Mouse (Mus musculus) hindbrain, embryonic 12.5 days (tissue): Measurements from ENCODE around the gene Slc35e3. TPM values are rescaled to one million over a fixed set of nuclear protein-coding genes. Genes with fewer than 3 reads are reported as not detected.
"Not testable (repeated sequence)": the region's sequence is repeated elsewhere in the genome, so short reads cannot be mapped to it uniquely, and the experiment has no call there.

Experiments
- ATAC-seq: fragments of 200-750 bp; cut with Nextera tagmentation; 2 replicates; pipeline ENCODE4 v1.8.0; 2017; ENCODE audit warnings: moderate TSS enrichment; ENCODE audit not compliant: low FRiP score
- H3K27ac ChIP-seq: fragments of 300-500 bp; sonication (generic); 2 replicates; pipeline ENCODE4 v1.5.1; 2016; ENCODE audit warnings: mild to moderate bottlenecking
- H3K27me3 ChIP-seq: fragments of 300-500 bp; sonication (generic); 2 replicates; pipeline ENCODE4 v1.6.1; 2016; ENCODE audit warnings: mild to moderate bottlenecking
- H3K36me3 ChIP-seq: fragments of 300-500 bp; sonication (generic); 2 replicates; pipeline ENCODE4 v1.6.1; 2016; ENCODE audit warnings: mild to moderate bottlenecking
- H3K4me1 ChIP-seq: fragments of 300-500 bp; sonication (generic); 2 replicates; pipeline ENCODE4 v1.6.1; 2016
- H3K4me2 ChIP-seq: fragments of 300-500 bp; sonication (generic); replicated peaks from 2 replicates; pipeline ENCODE4 v1.6.1; 2016; ENCODE audit warnings: mild to moderate bottlenecking
- H3K4me3 ChIP-seq: fragments of 300-500 bp; sonication (generic); 2 replicates; pipeline ENCODE4 v1.5.1; 2016; ENCODE audit warnings: mild to moderate bottlenecking
- H3K9ac ChIP-seq: fragments of 300-500 bp; sonication (generic); 2 replicates; pipeline ENCODE4 v1.6.1; 2016; ENCODE audit warnings: mild to moderate bottlenecking, moderate library complexity
- H3K9me3 ChIP-seq: fragments of 300-500 bp; sonication (generic); replicated peaks from 2 replicates; pipeline ENCODE4 v1.6.1; 2016; ENCODE audit warnings: mild to moderate bottlenecking
- WGBS: fragments of 180-500 bp; shearing (Covaris S2); methylation state at CpG from one replicate; pipeline ENCODE4 v1.1.7; 2016; 5-methylcytosine and 5-hydroxymethylcytosine counted together
- polyA plus RNA-seq: library from polyadenylated mRNA; unstranded; fragments of >200 nt; fragmentation: Nextera tagmentation; extraction: Ambion mirVana; gene quantifications from 2 replicates; pipeline ENCODE4 v1.2.1, GENCODE M21; 2016

The Slc35e3 gene
- polyA plus RNA-seq, 1 experiment from 2014 or later, result 40.2 TPM

- Histone ChIP-seq H3K36me3 (peaks cover 37% of the 10 kb centered on the region), H3K27ac (no peak overlapping the region), H3K4me1 (peaks cover 5% of the 10 kb centered on the region), H3K4me2 (no peak overlapping the region), H3K4me3 (no peak overlapping the region), H3K9me3 (no peaks in the 10 kb centered on the region), H3K9ac (no peak overlapping the region), H3K27me3 (no peaks in the 10 kb centered on the region)
- no peak for ATAC-seq
- WGBS, result 94% methylated on average over 14 of the region's 14 CpGs
Observed at GRCm38 (mm10) chr10:117749787-117750343, 3.7 kb upstream of the Slc35e3 start.

- peaks cover 32% of the 10 kb centered on the region for H3K36me3 ChIP-seq
- H3K4me3 ChIP-seq, result no peak overlapping the region
- ATAC-seq, result no peak
Observed at GRCm38 (mm10) chr10:117749050-117749686, 3.0 kb upstream of the Slc35e3 start.

DNA sequence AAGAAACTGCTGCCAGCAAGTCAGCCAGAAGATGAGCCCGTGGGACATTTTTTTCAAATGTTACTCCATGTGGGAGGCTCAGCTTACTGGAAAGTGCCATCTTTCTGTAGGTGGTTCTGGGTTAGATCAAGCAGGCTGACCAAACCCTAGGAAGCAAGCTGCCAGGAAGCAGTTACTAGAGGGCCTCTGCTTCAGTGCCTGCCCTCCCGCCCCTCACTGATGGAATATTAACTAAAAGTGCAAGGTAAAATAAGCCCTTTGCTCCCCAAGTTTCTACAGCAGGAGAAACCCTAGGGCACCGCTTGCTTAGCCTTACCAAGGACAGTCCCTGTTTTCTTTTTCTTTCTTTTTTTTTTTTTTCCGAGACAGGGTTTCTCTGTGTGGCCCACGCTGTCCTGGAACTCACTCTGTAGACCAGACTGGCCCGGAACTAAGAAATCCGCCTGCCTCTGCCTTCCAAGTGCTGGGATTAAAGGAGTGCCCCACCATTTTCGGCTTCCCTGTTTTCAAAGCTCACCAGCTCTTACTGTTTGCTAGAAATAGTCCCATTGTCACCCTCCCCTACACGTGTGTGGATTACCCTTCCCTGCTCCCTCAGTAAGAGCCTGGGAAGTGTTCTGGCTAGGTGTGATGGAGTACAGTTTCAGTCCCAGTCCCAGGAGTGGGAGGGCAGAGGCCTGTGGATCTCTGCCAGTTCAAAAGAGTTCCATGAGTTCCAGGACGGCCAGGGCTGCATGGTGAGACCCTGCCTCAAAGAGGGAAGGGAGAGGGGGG, 2.3 kb upstream of the Slc35e3 start:
- H3K4me2 ChIP-seq, result no peak overlapping the region
- no peak overlapping the region for H3K9ac ChIP-seq
- no peak overlapping the region for H3K4me3 ChIP-seq
- WGBS, result 80% methylated on average over 8 of the region's 10 CpGs
- no peaks in the 10 kb centered on the region for H3K9me3 ChIP-seq
- peaks cover 19% of the 10 kb centered on the region for H3K4me1 ChIP-seq
- no peak for ATAC-seq
- H3K36me3 ChIP-seq, result peaks cover 32% of the 10 kb centered on the region
- no peaks in the 10 kb centered on the region for H3K27me3 ChIP-seq
- no peak overlapping the region for H3K27ac ChIP-seq

More at GRCm38 (mm10) chr10:117749050-117749686, 3.0 kb upstream of the Slc35e3 start:
- peaks cover 12% of the 10 kb centered on the region for H3K4me1 ChIP-seq
- no peak overlapping the region for H3K4me2 ChIP-seq
- H3K27me3 ChIP-seq, result no peaks in the 10 kb centered on the region
- no peak overlapping the region for H3K9ac ChIP-seq
- no peaks in the 10 kb centered on the region for H3K9me3 ChIP-seq
- H3K27ac ChIP-seq, result no peak overlapping the region
- WGBS, result 96% methylated on average over 10 of the region's 10 CpGs

DNA sequence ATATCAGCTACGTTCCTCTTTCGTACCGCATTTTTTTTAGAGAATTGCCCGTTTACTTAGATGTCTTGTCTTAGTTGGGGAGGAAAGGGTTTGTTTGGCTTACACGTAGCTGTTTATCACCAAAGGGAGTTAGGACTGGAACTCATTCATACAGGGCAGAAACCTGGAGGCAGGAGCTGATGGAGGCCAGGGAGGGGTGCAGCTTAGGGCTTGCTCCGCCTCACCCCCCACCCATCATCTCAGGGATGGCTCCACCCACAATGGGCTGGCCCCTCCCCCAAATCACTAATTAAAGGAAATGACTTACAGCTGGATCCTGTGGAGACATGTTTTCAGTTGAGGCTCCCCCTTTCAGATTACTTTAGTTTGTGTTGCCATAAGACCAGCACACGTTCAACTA, 1.5 kb upstream of the Slc35e3 start:
- Histone ChIP-seq H3K9ac (no peak overlapping the region), H3K4me3 (no peak overlapping the region), H3K4me1 (peaks cover 19% of the 10 kb centered on the region), H3K36me3 (peaks cover 32% of the 10 kb centered on the region), H3K27ac (no peak overlapping the region), H3K4me2 (no peak overlapping the region), H3K27me3 (no peaks in the 10 kb centered on the region), H3K9me3 (no peaks in the 10 kb centered on the region)
- 93% methylated on average over 7 of the region's 7 CpGs for WGBS
- no peak for ATAC-seq

DNA sequence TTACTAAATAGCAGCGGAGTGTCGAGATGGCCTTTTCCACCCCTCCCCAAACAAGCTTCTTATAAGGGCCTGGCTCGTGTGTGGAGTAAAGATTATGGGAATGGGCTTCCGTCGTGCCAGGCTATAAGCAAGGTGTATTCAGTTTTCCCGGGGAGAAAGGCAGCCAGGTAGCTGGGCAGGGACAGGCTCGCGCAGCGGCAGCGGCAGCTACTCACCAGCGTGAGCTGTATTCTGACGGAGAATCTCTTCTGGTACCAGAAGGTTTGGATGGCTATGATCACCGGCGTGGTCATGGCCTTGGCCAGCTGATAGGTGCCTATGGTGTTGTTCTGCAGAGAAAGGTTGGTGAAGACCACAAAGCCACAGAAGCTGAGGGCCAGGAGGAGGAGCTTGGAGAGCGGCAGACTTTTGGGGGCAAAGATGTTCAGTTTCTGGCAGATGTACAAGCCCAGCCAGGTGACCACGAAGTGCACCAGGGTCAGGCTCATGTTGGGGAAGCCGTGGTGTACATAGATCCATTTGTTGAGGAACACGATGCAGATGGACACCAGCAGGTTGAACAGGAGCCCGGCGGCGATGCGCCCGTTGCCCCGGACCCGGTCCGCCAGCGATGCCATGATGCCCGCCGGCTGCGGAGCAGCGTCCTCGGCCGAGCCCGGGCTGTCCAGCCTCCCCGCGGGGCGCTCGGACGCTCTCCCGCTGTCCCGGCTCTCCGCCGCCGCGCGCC, 432 bp downstream of the Slc35e3 start:
- 1% methylated on average over 14 of the region's 46 CpGs for WGBS
- ATAC-seq, result peak; percentile 70
- H3K9me3 ChIP-seq, H3K27me3 ChIP-seq: not testable (repeated sequence)
- H3K9ac ChIP-seq, result peak overlapping the region; percentile 72
- peak overlapping the region; percentile 47 for H3K4me3 ChIP-seq
- H3K4me2 ChIP-seq, result peak overlapping the region; percentile 62
- H3K4me1 ChIP-seq, result peaks cover 23% of the 10 kb centered on the region
- H3K27ac ChIP-seq, result peak overlapping the region; percentile 57; the same call in 1 of the 2 replicates
- peaks cover 26% of the 10 kb centered on the region for H3K36me3 ChIP-seq

DNA sequence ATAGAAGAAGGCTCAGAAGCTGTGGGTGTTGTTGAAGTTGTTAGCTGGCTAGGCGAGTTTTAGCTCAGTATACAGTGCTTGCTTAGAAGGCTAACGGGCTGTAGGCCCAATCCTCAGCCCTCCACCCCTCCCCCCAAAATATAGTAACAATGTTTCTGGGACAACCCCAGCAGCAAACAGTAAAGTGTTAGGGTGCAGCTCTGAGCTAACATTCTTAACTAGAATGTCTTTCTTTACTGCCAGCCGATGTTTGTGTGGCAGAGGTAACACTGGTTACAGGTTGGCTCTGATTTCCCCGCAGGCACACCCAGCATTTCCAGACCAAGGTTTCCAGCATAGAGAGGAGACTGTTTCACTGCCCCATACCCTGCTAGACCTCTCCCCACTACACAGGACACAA, 2.2 kb downstream of the Slc35e3 start:
- peaks cover 28% of the 10 kb centered on the region for H3K36me3 ChIP-seq
- no peak overlapping the region for H3K9ac ChIP-seq
- H3K4me3 ChIP-seq, result no peak overlapping the region

DNA sequence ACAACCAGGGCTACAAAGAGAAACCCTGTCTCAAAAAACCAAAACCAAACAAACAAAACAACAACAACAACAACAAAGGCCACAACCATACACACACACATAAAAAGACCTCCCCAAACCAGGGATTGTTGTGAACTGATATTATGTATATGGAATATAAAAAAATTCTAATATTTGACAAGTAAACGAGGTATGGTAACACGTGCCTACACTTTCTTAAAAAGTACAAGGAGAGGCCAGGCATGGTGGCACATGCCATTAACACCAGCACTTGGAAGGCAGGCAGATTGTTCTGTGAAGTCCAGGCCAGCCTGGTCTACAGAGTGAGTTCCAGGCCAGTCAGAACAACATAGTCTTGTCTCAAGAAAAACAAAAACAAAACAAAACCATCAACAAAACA, 3.0 kb downstream of the Slc35e3 start:
- no peak overlapping the region for H3K9ac ChIP-seq
- no peak for ATAC-seq
- 95% methylated on average over 2 of the region's 2 CpGs for WGBS

More for the DNA sequence above, 2.2 kb downstream of the Slc35e3 start:
- Histone ChIP-seq H3K27ac (no peak overlapping the region), H3K9me3 (no peaks in the 10 kb centered on the region), H3K27me3 (no peaks in the 10 kb centered on the region), H3K4me1 (peaks cover 23% of the 10 kb centered on the region), H3K4me2 (peak overlapping the region; percentile 62)
- WGBS, result 84% methylated on average over 4 of the region's 4 CpGs
- ATAC-seq, result no peak

GRCm38 (mm10) chr10:117742618-117743017, 3.5 kb downstream of the Slc35e3 start:
- WGBS, result 90% methylated on average over 4 of the region's 4 CpGs
- H3K4me3 ChIP-seq, result no peak overlapping the region
- H3K4me1 ChIP-seq, result peaks cover 23% of the 10 kb centered on the region
- H3K9ac ChIP-seq, result no peak overlapping the region
- H3K27ac ChIP-seq, result no peak overlapping the region
- H3K4me2 ChIP-seq, result no peak overlapping the region
- H3K36me3 ChIP-seq, result peaks cover 37% of the 10 kb centered on the region
- H3K9me3 ChIP-seq, result no peaks in the 10 kb centered on the region
- ATAC-seq, result no peak
- no peaks in the 10 kb centered on the region for H3K27me3 ChIP-seq

More for the DNA sequence above, 3.0 kb downstream of the Slc35e3 start:
- Histone ChIP-seq H3K36me3 (peaks cover 31% of the 10 kb centered on the region), H3K9me3 (no peaks in the 10 kb centered on the region), H3K27ac (no peak overlapping the region), H3K4me1 (peaks cover 23% of the 10 kb centered on the region), H3K4me3 (no peak overlapping the region), H3K4me2 (no peak overlapping the region), H3K27me3 (no peaks in the 10 kb centered on the region)

DNA sequence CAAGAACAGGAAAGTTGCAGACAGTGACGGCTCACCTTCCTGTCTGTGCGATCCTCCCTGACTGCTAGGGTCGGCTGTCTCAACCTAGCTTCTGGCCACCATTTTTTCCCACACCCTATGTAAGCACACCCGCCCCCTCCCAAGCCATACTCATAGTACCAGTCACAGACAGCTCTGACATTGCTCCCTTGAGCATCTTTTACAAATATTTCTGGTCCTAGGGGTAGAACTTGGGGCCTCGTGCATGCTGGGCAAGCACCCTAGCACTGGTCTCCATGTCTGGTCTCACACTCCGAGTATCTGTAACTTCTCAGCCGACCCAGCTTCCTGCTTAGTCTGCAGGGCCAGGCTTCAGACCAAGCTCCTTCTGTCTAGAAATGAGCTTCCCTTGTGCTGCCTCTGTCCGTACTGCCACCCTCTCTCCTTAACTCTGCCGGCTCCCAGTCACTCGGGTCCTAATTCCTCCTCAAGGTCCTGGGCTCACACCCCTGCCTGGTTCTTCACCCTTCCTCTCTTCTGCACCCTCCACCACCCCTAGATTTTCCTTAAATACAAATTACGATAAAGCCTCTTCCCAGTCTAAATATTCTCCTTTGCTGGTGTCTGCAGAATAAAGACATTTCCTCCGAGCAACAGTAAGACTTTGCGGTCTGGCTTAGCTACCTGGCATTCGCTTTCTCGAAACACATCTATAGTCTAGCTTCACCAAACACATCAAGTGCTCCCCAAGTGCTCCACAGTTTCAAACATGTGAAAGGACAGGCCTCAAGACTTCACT, 4.3 kb downstream of the Slc35e3 start:
- Histone ChIP-seq H3K27ac (peak overlapping the region; percentile 66; the same call in 1 of the 2 replicates), H3K4me3 (no peak overlapping the region), H3K27me3 (no peaks in the 10 kb centered on the region), H3K4me1 (peaks cover 23% of the 10 kb centered on the region), H3K4me2 (no peak overlapping the region), H3K9ac (peak overlapping the region; percentile 23; the same call in 1 of the 2 replicates), H3K36me3 (peaks cover 44% of the 10 kb centered on the region), H3K9me3 (no peaks in the 10 kb centered on the region)
- ATAC-seq, result no peak
- WGBS, result 87% methylated on average over 15 of the region's 15 CpGs

GRCm38 (mm10) chr10:117740921-117741320, 5.2 kb downstream of the Slc35e3 start:
- 0 out of 2 replicates have a peak overlapping the region, but pooled peaks have one; percentile 66 for H3K27ac ChIP-seq
- no peak overlapping the region for H3K4me3 ChIP-seq
- no peaks in the 10 kb centered on the region for H3K27me3 ChIP-seq
- peaks cover 54% of the 10 kb centered on the region for H3K36me3 ChIP-seq
- H3K4me1 ChIP-seq, result peaks cover 23% of the 10 kb centered on the region
- no peak overlapping the region for H3K9ac ChIP-seq
- no peaks in the 10 kb centered on the region for H3K9me3 ChIP-seq
- H3K4me2 ChIP-seq, result no peak overlapping the region
- ATAC-seq, result no peak
- 86% methylated on average over 9 of the region's 9 CpGs for WGBS

DNA sequence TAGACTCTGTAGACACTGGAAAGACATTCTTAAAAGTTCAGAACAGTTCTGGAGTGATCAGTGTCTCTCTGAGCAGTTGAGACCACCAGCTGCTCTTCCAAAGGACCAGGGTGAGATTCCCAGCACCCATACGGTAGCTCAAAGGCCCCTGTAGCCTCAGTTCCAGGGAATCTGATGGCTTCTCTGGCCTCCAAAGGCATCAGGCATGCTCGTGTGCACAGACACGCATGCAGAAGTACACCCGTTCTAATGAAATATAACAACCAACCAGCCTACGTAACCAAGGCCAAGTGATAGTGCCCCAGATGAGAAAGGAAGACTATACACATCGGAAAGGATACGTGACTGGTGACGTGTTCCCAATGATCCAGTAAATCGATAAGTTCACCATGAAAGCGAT, 6.0 kb downstream of the Slc35e3 start:
- H3K27ac ChIP-seq, result no peak overlapping the region
- no peaks in the 10 kb centered on the region for H3K27me3 ChIP-seq
- H3K4me1 ChIP-seq, result peaks cover 21% of the 10 kb centered on the region
- peaks cover 57% of the 10 kb centered on the region for H3K36me3 ChIP-seq
- H3K4me3 ChIP-seq, result no peak overlapping the region
- H3K4me2 ChIP-seq, result no peak overlapping the region
- no peak for ATAC-seq
- 97% methylated on average over 10 of the region's 10 CpGs for WGBS
- no peak overlapping the region for H3K9ac ChIP-seq
- no peaks in the 10 kb centered on the region for H3K9me3 ChIP-seq
